Mouse (Mus musculus): ENCODE results near the gene Polrmt.

- TF ChIP-seq POLR2A (IDR thresholded peaks at IDR 0.05; ENCODE audit: insufficient read depth, low read length) = no peak
- TF ChIP-seq EP300 (IDR thresholded peaks at IDR 0.05; ENCODE audit: insufficient read depth, low read depth, low read length) = no peak
Measured at GRCm38 (mm10) chr10:79708668-79709067, 37.7 kb downstream of the Polrmt start.

Measured in ES-Bruce4 (cell line).